Mouse (Mus musculus): ENCODE data around the gene Lrig1. TPM values are rescaled to one million over a fixed set of nuclear protein-coding genes. Genes with fewer than 3 reads are reported as not detected.

Lrig1 gene
- total RNA-seq, 2 experiments from 2014 or later: 28.0 to 30.5 TPM

- DNase-seq (ENCODE audit: extremely low spot score in 1 of 2, low spot score in 1 of 2): no peak
Measured at GRCm38 (mm10) chr6:94699173-94699987, 578 bp downstream of the Lrig1 start.

DNA sequence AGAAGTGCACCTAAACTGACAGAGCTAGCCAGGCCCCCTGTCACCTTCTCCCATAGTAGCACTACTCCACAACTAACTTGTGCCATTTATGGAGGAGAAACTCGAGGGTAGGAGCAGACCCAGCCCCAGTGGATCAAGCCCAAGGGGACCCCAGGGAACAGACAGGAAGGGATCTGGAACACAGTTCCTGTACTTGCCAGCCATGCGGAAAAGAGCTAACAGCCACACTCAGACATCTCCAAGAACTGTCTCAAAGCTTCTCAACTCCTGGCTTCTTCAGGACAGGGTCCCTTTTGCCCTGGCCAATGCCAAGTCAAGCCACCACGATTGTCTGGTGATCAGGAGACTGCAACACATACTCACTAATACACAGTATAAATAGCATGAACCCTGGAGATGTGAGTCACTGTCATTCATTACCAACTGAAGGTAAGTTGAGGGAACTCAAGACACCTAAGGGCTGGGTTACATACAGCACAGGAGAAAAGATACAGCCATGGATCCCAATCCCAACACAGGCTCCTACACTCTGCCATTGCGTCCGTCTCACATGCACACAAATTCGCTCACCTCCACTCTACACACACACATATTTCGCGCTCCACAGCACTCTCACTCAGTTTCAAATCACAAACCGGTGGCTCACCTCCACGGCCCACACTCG lies 1.3 kb downstream of the Lrig1 start:
- no peak for DNase-seq (ENCODE audit: extremely low spot score in 1 of 2, low spot score in 1 of 2)

DNA sequence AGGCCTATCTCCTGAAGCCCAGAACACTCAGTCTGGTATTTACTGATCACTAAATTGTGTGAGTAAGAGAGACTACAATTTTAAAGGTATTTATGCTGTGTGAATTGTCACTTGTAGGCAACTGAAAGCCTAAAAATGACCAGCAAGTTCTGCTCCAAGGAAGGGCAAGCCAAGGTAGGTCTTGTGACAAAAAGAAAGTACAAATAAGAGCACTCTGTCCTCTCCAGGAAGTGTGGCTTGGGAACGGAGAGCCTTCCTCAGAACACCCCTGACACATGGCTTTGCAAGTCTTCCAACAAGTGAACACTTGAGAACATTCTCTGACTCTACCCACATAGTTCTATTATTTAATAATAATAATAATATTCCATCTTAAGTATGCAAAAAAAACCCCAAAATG lies 2.5 kb downstream of the Lrig1 start:
- no peak for DNase-seq (ENCODE audit: extremely low spot score in 1 of 2, low spot score in 1 of 2)

GRCm38 (mm10) chr6:94696182-94697080 lies 3.5 kb downstream of the Lrig1 start:
- DNase-seq (ENCODE audit: extremely low spot score in 1 of 2, low spot score in 1 of 2): no peak

- no peak for DNase-seq (ENCODE audit: extremely low spot score in 1 of 2, low spot score in 1 of 2)
Measured at GRCm38 (mm10) chr6:94695121-94695930, 4.6 kb downstream of the Lrig1 start.

GRCm38 (mm10) chr6:94694481-94694880 lies 5.5 kb downstream of the Lrig1 start:
- no peak for DNase-seq (ENCODE audit: extremely low spot score in 1 of 2, low spot score in 1 of 2)

DNA sequence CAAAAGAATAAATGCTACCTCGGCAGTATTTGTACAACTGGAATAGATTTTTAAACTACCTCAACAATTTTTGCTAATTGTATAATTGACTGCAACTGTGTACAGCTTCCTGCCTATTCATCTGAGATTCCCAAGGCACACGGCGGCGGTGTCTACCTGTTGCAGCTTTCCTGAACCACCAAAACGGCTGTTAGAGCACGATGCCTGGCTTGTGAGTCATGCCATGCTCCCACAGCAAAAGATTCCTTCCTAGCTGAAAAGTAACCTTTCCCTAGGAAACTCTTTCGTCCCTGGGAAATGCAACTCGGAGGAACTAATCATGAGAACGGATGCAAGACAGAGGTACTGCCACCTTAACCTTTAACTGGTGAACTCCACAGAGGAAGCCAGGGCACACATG lies 6.9 kb downstream of the Lrig1 start:
- no peak for DNase-seq (ENCODE audit: extremely low spot score in 1 of 2, low spot score in 1 of 2)

DNA sequence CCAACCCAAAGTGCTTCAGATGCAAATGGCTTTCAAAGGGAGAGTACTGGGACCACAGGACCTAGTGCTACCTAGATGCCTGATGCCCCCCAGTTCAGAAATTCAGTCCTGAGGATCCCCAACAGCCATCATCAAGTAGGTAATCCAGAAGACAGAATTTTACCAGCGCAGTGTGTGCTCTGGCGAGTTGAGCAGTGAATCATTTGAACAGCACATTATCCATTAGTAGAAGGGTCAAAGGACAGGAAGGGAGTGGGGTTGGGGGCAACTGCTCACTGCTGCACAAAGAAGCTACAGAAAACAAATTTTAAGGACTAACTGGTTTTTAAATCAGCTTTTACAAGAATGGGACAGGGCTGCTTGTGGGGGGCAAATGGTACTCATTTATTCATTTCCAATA lies 8.0 kb downstream of the Lrig1 start:
- DNase-seq (ENCODE audit: extremely low spot score in 1 of 2, low spot score in 1 of 2): no peak

DNA sequence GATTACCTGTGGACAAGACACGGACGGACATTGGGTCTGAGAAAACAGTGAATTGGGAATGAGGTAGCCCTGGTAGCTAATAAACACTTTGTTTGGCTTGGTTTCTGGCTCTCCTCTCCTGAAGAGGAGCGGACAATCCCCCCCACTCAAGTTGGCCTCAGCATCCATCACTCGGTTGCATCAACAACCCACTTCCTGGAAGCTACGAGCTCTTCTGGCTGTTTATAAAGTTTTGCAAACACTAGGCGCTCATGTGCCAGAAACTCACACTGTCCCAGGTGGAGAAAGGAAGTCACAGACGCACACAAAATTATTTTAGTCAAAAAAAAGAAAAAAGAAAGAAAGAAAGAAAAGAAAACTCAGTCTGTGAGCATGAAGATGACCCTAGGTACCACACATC lies 9.7 kb downstream of the Lrig1 start:
- no peak for DNase-seq (ENCODE audit: extremely low spot score in 1 of 2, low spot score in 1 of 2)

GRCm38 (mm10) chr6:94688722-94689121 lies 11.2 kb downstream of the Lrig1 start:
- DNase-seq (ENCODE audit: extremely low spot score in 1 of 2, low spot score in 1 of 2): no peak

DNA sequence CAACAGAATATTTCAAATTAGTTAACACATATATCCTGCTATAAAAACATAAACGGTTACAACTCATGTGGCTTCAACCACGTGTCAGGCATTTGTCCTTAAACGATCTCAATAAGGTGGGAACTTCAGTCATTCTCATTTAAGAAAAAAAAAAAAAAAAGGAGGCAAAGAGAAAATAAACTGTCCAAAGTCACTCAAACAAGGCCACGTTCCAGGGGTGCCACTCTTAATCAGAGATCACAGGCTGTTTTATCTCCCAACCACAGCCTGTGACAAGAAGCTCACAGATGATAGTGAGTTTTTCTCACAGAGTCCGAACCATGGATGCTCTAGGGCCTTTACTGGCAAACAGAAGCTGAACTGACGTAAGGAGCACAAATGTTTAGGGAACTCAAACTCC lies 13.9 kb downstream of the Lrig1 start:
- DNase-seq (ENCODE audit: extremely low spot score in 1 of 2, low spot score in 1 of 2): no peak

DNA sequence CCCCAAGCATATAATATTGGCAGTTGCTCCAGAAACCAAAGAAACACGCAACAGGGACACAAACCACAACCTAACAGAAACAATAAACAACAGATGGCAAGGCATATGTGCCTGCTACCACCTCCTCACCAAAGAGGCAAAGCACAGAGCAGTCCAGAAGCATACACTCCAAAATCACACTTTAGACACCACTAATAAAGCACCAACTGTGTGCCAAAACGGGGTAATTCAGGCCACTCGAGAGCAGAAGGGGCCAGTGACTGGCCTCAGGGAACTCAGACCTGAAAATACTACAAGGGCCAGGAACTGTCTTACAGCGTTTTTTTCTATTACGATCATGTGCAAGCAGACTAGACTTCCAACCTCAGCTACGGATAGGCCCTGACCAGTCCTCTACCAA lies 14.3 kb downstream of the Lrig1 start:
- DNase-seq (ENCODE audit: extremely low spot score in 1 of 2, low spot score in 1 of 2): no peak

- no peak for DNase-seq (ENCODE audit: extremely low spot score in 1 of 2, low spot score in 1 of 2)
Measured at GRCm38 (mm10) chr6:94684844-94685557, 15.0 kb downstream of the Lrig1 start.

GRCm38 (mm10) chr6:94683701-94684100 lies 16.3 kb downstream of the Lrig1 start:
- no peak for DNase-seq (ENCODE audit: extremely low spot score in 1 of 2, low spot score in 1 of 2)

- DNase-seq (ENCODE audit: extremely low spot score in 1 of 2, low spot score in 1 of 2): no peak
Measured at GRCm38 (mm10) chr6:94682270-94682618, 17.7 kb downstream of the Lrig1 start.

DNA sequence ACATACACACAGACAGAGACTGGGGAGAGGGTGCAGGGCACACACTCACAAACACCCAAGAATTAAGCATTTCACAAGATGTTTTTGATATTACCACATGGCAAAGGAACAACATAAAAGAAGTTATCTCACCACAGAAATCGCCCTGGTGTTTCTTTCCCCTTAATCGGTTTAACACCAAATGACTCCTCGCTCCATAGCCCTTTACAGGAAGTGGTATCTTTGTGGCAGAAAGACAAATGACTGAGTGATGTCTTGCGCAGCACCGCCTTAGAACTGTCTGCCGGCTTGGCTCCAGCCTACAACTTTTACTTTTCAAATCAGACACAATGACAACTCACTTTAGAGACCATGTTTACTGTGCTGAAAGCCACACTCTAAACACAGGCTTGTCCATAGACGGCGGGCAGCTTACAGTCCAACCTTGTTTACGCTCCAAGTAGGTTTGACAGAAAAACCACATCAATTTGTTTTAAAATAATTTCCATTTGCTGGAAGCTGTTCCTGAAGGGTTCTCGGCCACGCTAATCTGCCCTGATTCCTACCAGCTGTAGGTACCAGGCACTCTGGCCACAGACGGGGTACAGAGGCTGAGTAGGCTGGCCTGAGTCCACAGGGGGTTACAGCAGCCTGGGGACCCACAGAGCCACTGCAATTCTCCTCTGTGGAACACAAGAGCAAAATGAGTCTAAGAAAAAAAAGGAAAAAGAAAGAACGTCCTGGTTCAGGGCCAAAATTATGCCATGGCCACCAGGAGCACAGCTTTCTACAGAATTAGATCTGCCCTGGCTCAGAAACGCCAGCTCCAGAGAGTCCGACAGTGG lies 18.3 kb downstream of the Lrig1 start:
- no peak for DNase-seq (ENCODE audit: extremely low spot score in 1 of 2, low spot score in 1 of 2)

GRCm38 (mm10) chr6:94680760-94681445 lies 19.1 kb downstream of the Lrig1 start:
- no peak for DNase-seq (ENCODE audit: extremely low spot score in 1 of 2, low spot score in 1 of 2)

- no peak for DNase-seq (ENCODE audit: extremely low spot score in 1 of 2, low spot score in 1 of 2)
Measured at GRCm38 (mm10) chr6:94679249-94679648, 20.7 kb downstream of the Lrig1 start.

Measured in layer of hippocampus, postnatal 25 days (tissue).